Mouse (Mus musculus): ENCODE data around the gene Tasp1.
"Not testable (repeated sequence)": the region's sequence is repeated elsewhere in the genome, so short reads cannot be mapped to it uniquely, and the experiment has no call there.

Gene Tasp1

GRCm38 (mm10) chr2:139878052-139878621 lies 188.5 kb downstream of the Tasp1 start:
- DNase-seq, result no peak

GRCm38 (mm10) chr2:139875876-139876275 lies 190.7 kb downstream of the Tasp1 start:
- no peak for DNase-seq

- DNase-seq, result no peak
These were observed 192.4 kb downstream of the Tasp1 start for GRCm38 (mm10) chr2:139874173-139874572.

- DNase-seq, result no peak
These were observed 192.8 kb downstream of the Tasp1 start for GRCm38 (mm10) chr2:139873762-139874161.

GRCm38 (mm10) chr2:139869071-139869470 lies 197.5 kb downstream of the Tasp1 start:
- DNase-seq, result not testable (repeated sequence)

GRCm38 (mm10) chr2:139863396-139863795 lies 203.2 kb downstream of the Tasp1 start:
- DNase-seq, result not testable (repeated sequence)

GRCm38 (mm10) chr2:139860133-139860494 lies 206.5 kb downstream of the Tasp1 start:
- DNase-seq, result no peak

GRCm38 (mm10) chr2:139859424-139860132 lies 207.0 kb downstream of the Tasp1 start:
- DNase-seq, result no peak

GRCm38 (mm10) chr2:139849621-139850020 lies 217.0 kb downstream of the Tasp1 start:
- no peak for DNase-seq

GRCm38 (mm10) chr2:139841359-139841758 lies 225.2 kb downstream of the Tasp1 start:
- no peak for DNase-seq

- DNase-seq, result no peak
These were observed 225.7 kb downstream of the Tasp1 start for GRCm38 (mm10) chr2:139840941-139841340.

- DNase-seq, result no peak
These were observed 244.8 kb downstream of the Tasp1 start for GRCm38 (mm10) chr2:139821589-139822378.

GRCm38 (mm10) chr2:139817275-139817674 lies 249.3 kb downstream of the Tasp1 start:
- DNase-seq, result no peak

- DNase-seq, result no peak
These were observed 258.7 kb downstream of the Tasp1 start for GRCm38 (mm10) chr2:139807887-139808286.

- DNase-seq, result no peak
These were observed 262.6 kb downstream of the Tasp1 start for GRCm38 (mm10) chr2:139804041-139804440.

GRCm38 (mm10) chr2:139792345-139793120 lies 274.1 kb downstream of the Tasp1 start:
- DNase-seq, result no peak

- no peak for DNase-seq
These were observed 277.9 kb downstream of the Tasp1 start for GRCm38 (mm10) chr2:139788658-139789057.

- no peak for DNase-seq
These were observed 281.7 kb downstream of the Tasp1 start for GRCm38 (mm10) chr2:139784946-139785345.

- no peak for DNase-seq
These were observed 282.1 kb downstream of the Tasp1 start for GRCm38 (mm10) chr2:139784465-139784864.

Measured in cerebellum, adult 18-20 months (tissue).